Mouse (Mus musculus) midbrain, embryonic 11.5 days (tissue): ENCODE results near the gene Blm. TPM values are rescaled to one million over a fixed set of nuclear protein-coding genes. Genes with fewer than 3 reads are reported as not detected.

Experiments used
- ATAC-seq: fragments of 200-750 bp; cut with Nextera tagmentation; 2 replicates; pipeline ENCODE4 v1.8.0; 2017; ENCODE audit warnings: moderate TSS enrichment, moderate library complexity; ENCODE audit not compliant: low FRiP score
- DNase-seq: peaks from one replicate; pipeline ENCODE4 v3.0.0; 2015; ENCODE audit warnings: low spot score; ENCODE audit errors: missing footprints
- H3K27ac ChIP-seq: fragments of 300-500 bp; sonication (generic); 2 replicates; pipeline ENCODE4 v1.5.1; 2014; ENCODE audit warnings: low read depth, low read length
- H3K27me3 ChIP-seq: fragments of 300-500 bp; sonication (generic); 2 replicates; pipeline ENCODE4 v1.6.1; 2014; ENCODE audit warnings: mild to moderate bottlenecking, low read length, moderate library complexity, mixed read lengths; ENCODE audit not compliant: control insufficient read depth, insufficient read depth
- H3K36me3 ChIP-seq: fragments of 300-500 bp; sonication (generic); 2 replicates; pipeline ENCODE4 v1.6.1; 2014; ENCODE audit warnings: mild to moderate bottlenecking, low read length, moderate library complexity, mixed read lengths; ENCODE audit not compliant: control insufficient read depth, insufficient read depth
- H3K4me1 ChIP-seq: fragments of 300-500 bp; sonication (generic); 2 replicates; pipeline ENCODE4 v1.6.1; 2014; ENCODE audit warnings: low read length; ENCODE audit not compliant: control insufficient read depth, insufficient read depth
- H3K4me2 ChIP-seq: fragments of 300-500 bp; sonication (generic); 2 replicates; pipeline ENCODE4 v1.6.1; 2014; ENCODE audit warnings: mild to moderate bottlenecking, moderate library complexity
- H3K4me3 ChIP-seq: fragments of 300-500 bp; sonication (generic); 2 replicates; pipeline ENCODE4 v1.5.1; 2014; ENCODE audit warnings: low read depth, low read length
- H3K9ac ChIP-seq: fragments of 300-500 bp; sonication (generic); 2 replicates; pipeline ENCODE4 v1.6.1; 2014; ENCODE audit warnings: low read length
- H3K9me3 ChIP-seq: fragments of 300-500 bp; sonication (generic); 2 replicates; pipeline ENCODE4 v1.6.1; 2016; ENCODE audit warnings: low read length; ENCODE audit not compliant: control insufficient read depth
- WGBS: fragments of 180-500 bp; shearing (Covaris S2); extraction: QIAGEN DNeasy Blood & Tissue Kit; methylation state at CpG from one replicate; pipeline ENCODE4 v1.1.7; 2014; 5-methylcytosine and 5-hydroxymethylcytosine counted together
- polyA plus RNA-seq: library from polyadenylated mRNA; unstranded; fragments of >200 nt; fragmentation: Nextera tagmentation; extraction: Ambion mirVana; gene quantifications from 2 replicates; pipeline ENCODE4 v1.2.1, GENCODE M21; 2014

The Blm gene
- polyA plus RNA-seq, 1 experiment from 2014 or later, result 38.1 TPM

DNA sequence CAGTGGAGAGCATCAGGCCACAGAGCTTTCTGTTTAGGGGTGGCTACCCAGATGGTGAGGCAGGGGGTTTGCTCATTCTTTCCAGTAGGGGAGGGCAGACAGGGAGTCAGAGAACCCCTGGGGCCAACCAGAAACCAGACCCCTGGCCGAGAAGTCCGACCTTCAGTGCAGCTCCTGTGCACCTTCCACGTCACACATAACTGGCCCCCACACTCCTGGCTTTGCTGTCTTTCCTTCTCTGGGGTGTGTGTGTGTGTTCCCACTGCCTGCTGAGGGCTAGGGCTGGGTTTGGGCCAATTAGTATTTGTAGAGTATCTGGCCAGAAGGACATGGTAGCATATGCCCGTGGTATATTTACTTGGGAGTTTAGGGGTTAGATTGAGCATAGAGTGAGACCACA, 84.6 kb downstream of the Blm start:
- Histone ChIP-seq H3K9me3 (no peaks in the 10 kb centered on the region), H3K4me2 (no peak overlapping the region), H3K4me1 (no peaks in the 10 kb centered on the region), H3K27me3 (no peaks in the 10 kb centered on the region), H3K4me3 (no peak overlapping the region), H3K9ac (no peak overlapping the region), H3K27ac (no peak overlapping the region), H3K36me3 (peaks cover 6% of the 10 kb centered on the region; the same call in 1 of the 2 replicates)
- DNase-seq (no peak), ATAC-seq (no peak)
- 79% methylated on average over 4 of the region's 4 CpGs for WGBS

DNA sequence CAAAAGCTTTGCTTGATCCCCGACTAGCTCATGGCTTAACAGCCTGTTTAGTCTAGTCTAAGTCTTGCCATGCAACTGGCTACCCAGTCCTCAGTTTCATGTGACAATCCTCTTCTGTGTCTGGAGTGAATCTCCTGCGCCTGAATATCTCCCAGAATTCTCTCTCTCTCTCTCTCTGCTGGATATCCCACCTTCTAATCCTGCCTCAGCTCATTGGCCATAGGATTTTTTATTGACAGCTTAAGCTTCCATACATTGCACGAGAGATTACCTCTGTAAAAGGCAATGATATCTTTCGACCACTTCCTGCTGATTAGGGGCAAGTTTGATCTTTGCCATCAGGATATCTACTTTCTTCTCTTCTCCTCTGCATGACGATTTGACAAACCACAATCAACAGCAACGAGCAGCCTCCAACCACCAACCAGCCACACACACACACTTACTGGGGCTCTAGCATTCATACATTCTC, 85.3 kb downstream of the Blm start:
- no peak for DNase-seq
- peaks cover 6% of the 10 kb centered on the region; the same call in 1 of the 2 replicates for H3K36me3 ChIP-seq
- no peak overlapping the region for H3K27ac ChIP-seq
- 79% methylated on average over 6 of the region's 6 CpGs for WGBS
- no peaks in the 10 kb centered on the region for H3K4me1 ChIP-seq
- H3K4me3 ChIP-seq, result no peak overlapping the region
- no peak for ATAC-seq
- H3K9me3 ChIP-seq, result no peaks in the 10 kb centered on the region
- H3K9ac ChIP-seq, result no peak overlapping the region
- H3K27me3 ChIP-seq, result no peaks in the 10 kb centered on the region
- no peak overlapping the region for H3K4me2 ChIP-seq

DNA sequence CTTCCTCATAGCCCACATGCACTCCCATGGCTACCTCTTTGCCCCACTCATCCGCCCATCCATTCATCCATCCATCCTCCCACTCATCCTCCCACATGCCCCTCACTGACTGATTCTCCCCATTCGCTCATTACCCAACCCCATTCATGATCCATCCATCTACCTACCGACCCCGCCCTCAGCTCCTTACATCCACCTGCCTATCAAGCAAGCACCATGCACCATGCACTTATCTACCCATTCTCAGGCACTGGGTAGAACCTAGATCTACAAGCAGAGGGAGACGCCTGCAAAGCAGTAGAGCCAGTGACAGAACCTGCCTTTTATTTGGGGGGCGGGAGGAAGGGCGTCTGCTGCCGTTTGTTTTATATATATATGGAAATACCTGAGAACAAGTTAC, 87.6 kb downstream of the Blm start:
- Histone ChIP-seq H3K27ac (no peak overlapping the region), H3K4me3 (no peak overlapping the region), H3K9ac (no peak overlapping the region), H3K9me3 (no peaks in the 10 kb centered on the region), H3K4me2 (no peak overlapping the region), H3K4me1 (no peaks in the 10 kb centered on the region; the same call in 1 of the 2 replicates), H3K27me3 (no peaks in the 10 kb centered on the region), H3K36me3 (no peaks in the 10 kb centered on the region)
- 94% methylated on average over 8 of the region's 8 CpGs for WGBS
- ATAC-seq, result no peak
- DNase-seq, result no peak

DNA sequence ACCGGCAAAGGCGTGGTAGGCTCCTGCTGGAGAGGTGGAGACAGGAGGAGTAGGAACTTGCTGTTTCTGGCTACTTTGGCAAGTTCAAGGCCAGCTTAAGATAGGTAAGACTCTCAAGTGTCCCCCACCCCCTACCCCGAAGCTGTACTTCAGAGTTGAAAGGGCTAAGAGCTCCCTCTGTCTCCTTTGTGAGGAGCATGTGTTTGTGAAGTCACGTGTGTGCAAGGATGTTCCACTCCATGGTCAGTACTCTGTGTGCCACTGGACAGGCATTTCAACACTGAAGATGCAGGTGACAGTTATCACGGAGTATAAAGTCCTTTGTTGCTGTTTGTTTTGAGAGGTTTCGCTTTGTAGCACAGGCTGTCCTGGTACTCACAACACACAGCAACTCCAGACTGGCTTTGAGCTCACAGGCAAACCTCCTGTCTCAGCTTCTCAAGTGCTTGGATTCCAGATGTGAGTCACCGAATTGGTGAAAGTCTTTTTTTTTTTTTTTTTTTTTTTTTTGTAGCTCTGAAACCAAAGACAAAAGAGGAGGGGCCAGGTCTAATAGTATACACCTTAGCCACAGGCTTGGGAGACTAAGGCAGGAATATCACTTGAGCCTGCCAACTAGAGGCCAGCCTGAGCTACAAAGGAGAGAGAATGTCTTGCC, 88.6 kb downstream of the Blm start:
- no peak for DNase-seq
- Histone ChIP-seq H3K27me3 (no peaks in the 10 kb centered on the region), H3K9me3 (no peaks in the 10 kb centered on the region), H3K4me1 (no peaks in the 10 kb centered on the region; the same call in 1 of the 2 replicates), H3K4me2 (no peak overlapping the region), H3K4me3 (no peak overlapping the region), H3K9ac (no peak overlapping the region), H3K36me3 (no peaks in the 10 kb centered on the region), H3K27ac (no peak overlapping the region)
- ATAC-seq, result no peak
- 80% methylated on average over 7 of the region's 7 CpGs for WGBS

DNA sequence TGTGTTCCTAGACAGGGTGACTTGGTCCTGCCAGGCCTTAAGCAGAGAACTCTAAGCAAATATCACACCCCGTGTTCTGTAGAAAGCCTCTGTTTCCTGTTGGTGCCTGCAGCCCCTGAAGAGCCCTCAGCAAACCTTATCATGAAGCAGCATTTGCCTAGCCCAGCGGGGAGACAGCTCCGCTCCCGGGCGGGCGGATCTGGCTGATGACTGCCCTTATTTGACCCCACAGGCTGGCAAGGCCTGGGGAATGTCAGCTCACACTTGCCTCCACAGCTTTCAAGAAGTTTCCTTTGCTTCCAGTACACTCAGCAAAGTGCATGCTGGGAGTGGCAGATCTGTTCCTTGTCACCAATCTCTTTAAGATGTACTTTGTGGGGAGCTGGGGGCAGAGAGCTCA, 89.4 kb downstream of the Blm start:
- Histone ChIP-seq H3K36me3 (no peaks in the 10 kb centered on the region), H3K9ac (no peak overlapping the region), H3K27ac (no peak overlapping the region), H3K9me3 (no peaks in the 10 kb centered on the region), H3K4me1 (no peaks in the 10 kb centered on the region; the same call in 1 of the 2 replicates), H3K27me3 (no peaks in the 10 kb centered on the region), H3K4me2 (no peak overlapping the region), H3K4me3 (no peak overlapping the region)
- no peak for ATAC-seq
- no peak for DNase-seq
- 52% methylated on average over 6 of the region's 6 CpGs for WGBS

DNA sequence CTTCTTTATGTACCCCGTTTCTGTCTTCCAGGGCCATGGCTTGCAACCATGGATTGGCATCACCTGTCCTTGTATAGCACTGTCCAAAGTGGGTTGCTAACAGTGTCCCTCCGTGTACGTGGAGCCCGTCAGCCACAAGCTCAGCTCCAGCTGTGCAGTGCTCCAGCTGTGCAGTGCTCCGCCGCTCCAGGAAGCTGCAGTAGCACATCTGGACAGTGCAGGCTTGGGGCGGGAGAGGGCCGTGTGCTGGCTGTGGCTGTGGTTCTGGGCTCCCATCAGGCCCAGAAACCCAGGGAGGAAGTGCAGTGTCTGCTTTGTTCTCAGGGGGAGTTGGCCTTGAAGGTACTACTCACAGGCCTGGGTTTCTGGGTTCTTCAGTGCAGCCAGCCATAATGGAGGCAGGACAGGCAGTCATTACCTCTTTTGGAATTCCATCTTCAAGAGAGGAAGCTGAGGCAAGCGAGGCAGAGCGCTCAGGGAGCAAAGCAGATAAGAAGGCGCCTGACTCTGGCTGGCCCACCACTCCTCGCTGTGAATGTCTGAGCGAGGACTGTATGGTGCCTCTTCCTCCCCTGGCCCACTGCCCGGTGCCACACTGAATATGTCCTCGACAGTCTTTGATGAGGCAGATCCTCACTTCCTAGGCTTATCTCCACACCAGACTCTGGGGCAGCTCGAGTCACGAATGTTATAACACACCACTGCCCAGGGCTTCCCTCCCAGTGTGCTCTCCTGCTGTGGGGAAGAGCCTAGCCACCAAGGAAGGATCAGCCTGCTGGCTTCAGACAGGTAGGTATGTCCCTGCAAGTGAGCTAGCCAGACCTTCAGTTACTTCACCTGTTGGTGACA, 90.3 kb downstream of the Blm start:
- H3K27me3 ChIP-seq, result no peaks in the 10 kb centered on the region
- H3K27ac ChIP-seq, result no peak overlapping the region
- H3K4me2 ChIP-seq, result no peak overlapping the region
- no peak for DNase-seq
- no peak overlapping the region for H3K4me3 ChIP-seq
- H3K9ac ChIP-seq, result no peak overlapping the region
- 74% methylated on average over 17 of the region's 17 CpGs for WGBS
- ATAC-seq, result no peak
- no peaks in the 10 kb centered on the region; the same call in 1 of the 2 replicates for H3K4me1 ChIP-seq
- H3K36me3 ChIP-seq, result no peaks in the 10 kb centered on the region
- H3K9me3 ChIP-seq, result no peaks in the 10 kb centered on the region

DNA sequence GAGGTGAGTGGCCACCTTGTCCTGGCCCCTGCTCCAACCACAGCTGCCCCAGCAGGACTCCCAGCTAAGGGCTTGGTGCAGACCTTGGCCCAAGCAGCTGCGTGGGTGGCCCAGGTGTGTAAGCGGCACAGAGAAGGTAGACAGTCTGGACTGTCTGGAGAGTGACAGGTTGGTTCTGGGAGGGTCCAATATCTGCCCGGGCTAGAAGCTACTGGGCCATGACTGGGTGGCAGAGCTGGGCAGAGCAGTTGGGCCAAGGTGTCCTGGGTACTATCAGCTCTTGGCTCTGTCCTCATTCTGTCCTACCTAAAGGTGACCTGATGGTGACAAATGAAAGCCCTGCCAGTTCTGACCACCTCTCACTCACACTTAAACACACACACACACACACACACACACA, 91.8 kb downstream of the Blm start:
- Histone ChIP-seq H3K27ac (no peak overlapping the region), H3K9me3 (no peaks in the 10 kb centered on the region), H3K36me3 (no peaks in the 10 kb centered on the region), H3K4me2 (no peak overlapping the region), H3K9ac (no peak overlapping the region), H3K4me3 (no peak overlapping the region), H3K4me1 (no peaks in the 10 kb centered on the region; the same call in 1 of the 2 replicates), H3K27me3 (no peaks in the 10 kb centered on the region)
- ATAC-seq (no peak), DNase-seq (no peak)
- WGBS, result 86% methylated on average over 3 of the region's 3 CpGs

DNA sequence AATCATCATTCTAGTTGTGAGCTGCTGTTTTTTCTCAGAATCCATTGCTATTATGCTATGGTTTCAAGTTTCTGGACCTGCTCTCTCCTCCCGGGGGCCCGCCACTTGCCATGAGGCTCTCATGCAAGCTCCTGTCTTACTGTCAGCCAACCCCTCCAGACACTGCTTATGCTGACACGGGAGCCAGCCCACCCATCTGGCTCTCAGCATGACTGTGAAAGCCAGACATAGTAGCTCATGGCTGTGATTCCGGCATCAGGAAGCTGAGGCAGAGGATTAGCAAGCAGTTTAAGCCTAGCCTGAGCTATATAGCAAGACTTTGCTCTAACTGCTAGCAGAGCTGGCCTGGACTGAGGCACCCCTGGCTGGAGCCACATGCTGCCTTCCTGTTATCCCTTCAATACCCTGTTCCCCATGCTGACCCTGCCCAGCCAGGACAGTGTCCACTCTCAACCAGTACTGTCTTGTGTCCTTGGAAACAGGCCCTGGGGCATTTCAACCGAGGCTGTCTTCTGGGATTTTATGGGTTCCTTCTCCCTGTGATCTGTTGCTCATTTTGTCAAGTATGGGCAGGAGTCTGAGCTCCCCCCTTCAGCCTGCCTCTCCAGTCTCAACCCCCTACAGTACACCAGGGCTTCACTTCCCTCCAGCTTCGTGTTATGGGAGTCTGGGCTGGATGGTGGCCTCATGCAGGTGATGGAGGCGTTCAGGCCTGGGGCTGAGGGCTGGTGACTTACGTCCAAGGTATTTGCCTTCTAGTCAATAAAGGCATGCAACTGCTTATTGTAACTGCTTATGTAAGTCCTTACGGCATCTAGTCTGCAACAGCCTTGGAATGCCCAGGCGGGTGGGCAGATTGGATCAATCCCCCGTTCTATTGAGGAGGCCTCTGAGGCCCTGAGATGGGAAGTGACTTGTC, 92.7 kb downstream of the Blm start:
- Histone ChIP-seq H3K4me2 (no peak overlapping the region), H3K27ac (no peak overlapping the region), H3K36me3 (no peaks in the 10 kb centered on the region), H3K4me3 (no peak overlapping the region), H3K27me3 (no peaks in the 10 kb centered on the region), H3K9me3 (no peaks in the 10 kb centered on the region), H3K4me1 (no peaks in the 10 kb centered on the region; the same call in 1 of the 2 replicates), H3K9ac (no peak overlapping the region)
- DNase-seq (no peak), ATAC-seq (no peak)
- 57% methylated on average over 11 of the region's 11 CpGs for WGBS
